Mouse (Mus musculus) kidney, adult 2 months (tissue): Measurements from ENCODE around the gene Ramac.

Experiments used
- CTCF ChIP-seq: fragments of 200-500 bp; conservative IDR thresholded peaks from 2 replicates; pipeline ENCODE4 v1.5.1; 2011; ENCODE audit warnings: low read depth, mild to moderate bottlenecking, control low read depth, low read length, moderate library complexity, mixed read lengths; ENCODE audit not compliant: insufficient read depth, insufficient read length
- POLR2A ChIP-seq: fragments of 200-500 bp; IDR thresholded peaks from one replicate; pipeline ENCODE4 v1.6.1; 2011; ENCODE audit warnings: low read depth, low read length, control low read depth

- TF ChIP-seq CTCF (no peak), POLR2A (no peak)
These were observed 27.3 kb upstream of the Ramac start for GRCm38 (mm10) chr7:81735300-81736048.
